ENCODE assay signal across 9 mouse cellular contexts in the genomic region with DNA sequence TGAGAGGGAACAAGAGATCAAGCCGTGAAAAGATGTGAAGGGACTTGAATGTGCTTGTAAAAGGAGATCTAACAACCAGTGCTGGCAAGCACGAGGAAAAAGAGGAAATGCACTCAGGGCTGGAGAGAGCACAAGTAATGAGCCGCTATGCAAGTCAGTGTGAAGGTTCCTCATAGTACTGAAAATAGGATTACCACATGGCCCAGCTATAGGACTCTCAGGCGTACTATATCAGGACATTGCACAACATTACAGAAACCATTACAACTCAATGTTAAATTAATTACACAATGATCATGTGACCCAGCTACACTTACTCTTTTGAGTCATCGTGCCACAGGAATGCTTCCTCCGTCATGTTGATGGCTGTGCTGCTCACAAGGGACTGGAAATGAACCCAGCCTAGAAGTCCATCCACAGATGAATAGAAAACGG.
A peak's percentile ranks its signal among the peaks of the same experiment; 100 is the strongest.
DNase-seq lines count a peak whose midpoint lies in the region; ATAC-seq and TF ChIP-seq lines count a peak whose summit lies in the region.
"Had no signal": no experiment of that assay in that cellular context is flagged by ENCODE, and none has a peak within 500 bp of the region (broad histone marks: within the 10 kb centered on the region; RNA-seq: fewer than 3 reads in every experiment).

No protein-coding gene starts in this region.

- no peak overlapping the region for H3K9ac ChIP-seq in intestine, postnatal 0 days (ENCODE audit: low read depth, low read length)

- TF ChIP-seq CTCF in layer of hippocampus, adult 2 months (conservative IDR thresholded peaks at IDR 0.05), result no peak
- no peak for TF ChIP-seq CTCF in intestine, postnatal 0 days (IDR thresholded peaks at IDR 0.05; ENCODE audit: low read depth)

- no peaks in the 10 kb centered on the region for H3K27me3 ChIP-seq in intestine, postnatal 0 days (replicated peaks; ENCODE audit: control insufficient read depth, insufficient read depth, low read length)

- peak; percentile 57 for ATAC-seq in intestine, postnatal 0 days
- ATAC-seq in monocyte, adult 5-6 weeks (replicated peaks; ENCODE audit: insufficient number of reproducible peaks, low FRiP score, low TSS enrichment, poor library complexity, severe bottlenecking), result peak; percentile 98
- ATAC-seq: inflammation-experienced regulatory T-cells, adult 6 months had no signal

- H3K4me2 ChIP-seq in intestine, postnatal 0 days (replicated peaks; ENCODE audit: low read depth), result no peak overlapping the region
- H3K4me2 ChIP-seq: midbrain, embryonic 11.5 days had no signal

- DNase-seq in layer of hippocampus, adult 9-11 months, result peak; percentile 68
- no peak for DNase-seq in layer of hippocampus, adult 2 months (ENCODE audit: low spot score in 2 of 2)
- peak; percentile 82 for DNase-seq in NIH3T3 (ENCODE audit: low read depth)
- DNase-seq in retina, embryonic 14.5 days (ENCODE audit: low spot score), result no peak
- DNase-seq in embryo, embryonic 10 days (ENCODE audit: low spot score), result no peak

- H3K4me1 ChIP-seq in intestine, postnatal 0 days (replicated peaks; ENCODE audit: control insufficient read depth, insufficient read depth, low read length), result no peaks in the 10 kb centered on the region

- H3K36me3 ChIP-seq in intestine, postnatal 0 days (ENCODE audit: control insufficient read depth, insufficient read depth), result no peaks in the 10 kb centered on the region

- H3K9me3 ChIP-seq in intestine, postnatal 0 days (ENCODE audit: control insufficient read depth), result no peaks in the 10 kb centered on the region

- no peak overlapping the region for H3K27ac ChIP-seq in layer of hippocampus, adult 2 months
- H3K27ac ChIP-seq in intestine, postnatal 0 days (ENCODE audit: low read depth, low read length), result no peak overlapping the region

- 51% methylated on average over 7 of the region's 7 CpGs for WGBS in intestine, postnatal 0 days

- H3K4me3 ChIP-seq in layer of hippocampus, adult 2 months, result no peak overlapping the region
- no peak overlapping the region for H3K4me3 ChIP-seq in intestine, postnatal 0 days (ENCODE audit: low read depth, low read length)

Comparison
In these comparisons a context has a peak if more than half of its experiments do, and no peak if none do; other contexts are left out.
1. DNase-seq: peak in layer of hippocampus, adult 9-11 months (single experiment) and NIH3T3 (single experiment); none in layer of hippocampus, adult 2 months (0 of 2), retina, embryonic 14.5 days (single experiment) and embryo, embryonic 10 days (single experiment).